16 mouse cellular contexts compared by ENCODE assay signal in genomic region chr16:28862093-28862492, GRCm38 (mm10).
DNase-seq lines count a peak whose midpoint lies in the region; ATAC-seq lines count a peak whose summit lies in the region.
"Had no signal": no experiment of that assay in that cellular context is flagged by ENCODE, and none has a peak within 500 bp of the region (broad histone marks: within the 10 kb centered on the region; RNA-seq: fewer than 3 reads in every experiment).

No protein-coding gene starts in this region.

- no peak overlapping the region for H3K9ac ChIP-seq in limb, embryonic 13.5 days
- no peak overlapping the region for H3K9ac ChIP-seq in stomach, embryonic 16.5 days (ENCODE audit: low read length)
- no peak overlapping the region for H3K9ac ChIP-seq in midbrain, embryonic 11.5 days (ENCODE audit: low read length)
- H3K9ac ChIP-seq: hindbrain, embryonic 14.5 days; neural tube, embryonic 13.5 days had no signal

- intact Hi-C loops in heart, postnatal 10 days (cut with DNase I): no loop called here

- peaks cover 44% of the 10 kb centered on the region for H3K4me1 ChIP-seq in limb, embryonic 13.5 days
- H3K4me1 ChIP-seq in stomach, embryonic 16.5 days (ENCODE audit: control insufficient read depth, insufficient read depth, low read length): peaks cover 24% of the 10 kb centered on the region
- peaks cover 6% of the 10 kb centered on the region for H3K4me1 ChIP-seq in midbrain, embryonic 11.5 days (ENCODE audit: control insufficient read depth, insufficient read depth, low read length)

- no peaks in the 10 kb centered on the region for H3K27me3 ChIP-seq in limb, embryonic 13.5 days
- no peaks in the 10 kb centered on the region for H3K27me3 ChIP-seq in stomach, embryonic 16.5 days (ENCODE audit: control insufficient read depth, insufficient read depth, low read length)
- no peaks in the 10 kb centered on the region for H3K27me3 ChIP-seq in midbrain, embryonic 11.5 days (ENCODE audit: control insufficient read depth, insufficient read depth, low read length)

- no peak overlapping the region for H3K27ac ChIP-seq in limb, embryonic 13.5 days
- no peak overlapping the region for H3K27ac ChIP-seq in stomach, embryonic 16.5 days (ENCODE audit: low read length)
- H3K27ac ChIP-seq in midbrain, embryonic 11.5 days (ENCODE audit: low read depth, low read length): no peak overlapping the region
- H3K27ac ChIP-seq: embryonic facial prominence, embryonic 10.5 days; hindbrain, embryonic 14.5 days; layer of hippocampus, adult 2 months; macrophage; neural tube, embryonic 13.5 days had no signal

- no peaks in the 10 kb centered on the region for H3K9me3 ChIP-seq in limb, embryonic 13.5 days
- no peaks in the 10 kb centered on the region for H3K9me3 ChIP-seq in stomach, embryonic 16.5 days (replicated peaks; ENCODE audit: control insufficient read depth, low read length)
- no peaks in the 10 kb centered on the region for H3K9me3 ChIP-seq in midbrain, embryonic 11.5 days (ENCODE audit: control insufficient read depth, low read length)
- H3K9me3 ChIP-seq: embryonic facial prominence, embryonic 10.5 days; neural tube, embryonic 13.5 days had no signal

- WGBS in limb, embryonic 13.5 days: 20% methylated on average over 7 of the region's 7 CpGs
- 13% methylated on average over 7 of the region's 7 CpGs for WGBS in stomach, embryonic 16.5 days
- 70% methylated on average over 7 of the region's 7 CpGs for WGBS in midbrain, embryonic 11.5 days

- 0 out of 2 replicates have a peak overlapping the region, but pooled peaks have one; percentile 9 for H3K4me2 ChIP-seq in limb, embryonic 13.5 days (replicated peaks)
- peak overlapping the region; percentile 26; the same call in 1 of the 2 replicates for H3K4me2 ChIP-seq in stomach, embryonic 16.5 days (ENCODE audit: low read depth, low read length)
- no peak overlapping the region for H3K4me2 ChIP-seq in midbrain, embryonic 11.5 days
- H3K4me2 ChIP-seq: hindbrain, embryonic 14.5 days; neural tube, embryonic 13.5 days had no signal

- no peaks in the 10 kb centered on the region for H3K36me3 ChIP-seq in limb, embryonic 13.5 days
- H3K36me3 ChIP-seq in stomach, embryonic 16.5 days (ENCODE audit: control insufficient read depth, insufficient read depth, low read length): no peaks in the 10 kb centered on the region
- H3K36me3 ChIP-seq in midbrain, embryonic 11.5 days (ENCODE audit: control insufficient read depth, insufficient read depth, low read length): no peaks in the 10 kb centered on the region
- H3K36me3 ChIP-seq: embryonic facial prominence, embryonic 10.5 days; neural tube, embryonic 13.5 days had no signal

- H3K4me3 ChIP-seq in limb, embryonic 13.5 days: no peak overlapping the region
- H3K4me3 ChIP-seq in stomach, embryonic 16.5 days (replicated peaks; ENCODE audit: low read length): no peak overlapping the region
- H3K4me3 ChIP-seq in midbrain, embryonic 11.5 days (ENCODE audit: low read depth, low read length): no peak overlapping the region
- H3K4me3 ChIP-seq: embryonic facial prominence, embryonic 10.5 days; layer of hippocampus, adult 2 months; neural tube, embryonic 13.5 days had no signal

- DNase-seq in heart, adult 8-10 months (ENCODE audit: low spot score): peak; percentile 17
- DNase-seq in heart, postnatal 10 days: no peak
- peak; percentile 31 to 65 for DNase-seq in kidney, adult 8-10 months
- DNase-seq in urinary bladder, postnatal 10 days (ENCODE audit: low spot score): no peak
- no peak for DNase-seq in midbrain, embryonic 11.5 days (ENCODE audit: low spot score, missing footprints)
- DNase-seq: adrenal gland, adult 2 months; B cell, adult 2 months; cerebellum, postnatal 10 days had no signal

- ATAC-seq in limb, embryonic 13.5 days (ENCODE audit: low FRiP score, low read depth): no peak
- ATAC-seq in stomach, embryonic 16.5 days (ENCODE audit: insufficient read depth, low FRiP score): peak; percentile 15; the same call in 1 of the 2 replicates
- no peak for ATAC-seq in midbrain, embryonic 11.5 days (ENCODE audit: low FRiP score)
- ATAC-seq: midbrain, embryonic 16.5 days had no signal

Comparison
In these comparisons a context has a peak if more than half of its experiments do, and no peak if none do; other contexts are left out.
1. DNase-seq: peak in heart, adult 8-10 months (single experiment) and kidney, adult 8-10 months (2 of 2); none in heart, postnatal 10 days (0 of 2), urinary bladder, postnatal 10 days (single experiment) and midbrain, embryonic 11.5 days (single experiment).